Mouse (Mus musculus): ENCODE results near the gene Arhgef10l.

DNA sequence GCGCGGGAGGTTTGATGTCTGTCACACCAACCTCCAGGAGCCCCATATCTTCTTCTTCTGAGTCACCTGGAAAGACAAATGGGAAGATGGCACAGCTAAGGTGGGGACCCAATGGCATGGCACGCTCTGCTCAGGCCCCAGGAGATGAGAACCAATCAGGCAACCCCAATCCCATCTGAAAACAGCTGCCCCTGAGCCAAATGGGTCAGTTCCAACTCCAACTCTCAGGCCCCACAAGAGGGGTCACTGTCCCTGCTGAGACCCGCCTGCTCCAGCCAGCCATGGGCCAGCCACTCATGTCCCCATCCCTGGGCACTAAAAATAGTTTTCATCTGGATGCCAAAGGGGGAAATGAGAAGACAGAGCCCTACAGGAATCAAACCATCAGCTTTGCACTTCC lies 84.9 kb downstream of the Arhgef10l start:
- no peak for TF ChIP-seq CTCF (IDR thresholded peaks at IDR 0.05; ENCODE audit: insufficient read depth, low read length)
- no peak for TF ChIP-seq POLR2A (IDR thresholded peaks at IDR 0.05; ENCODE audit: borderline replicate concordance, extremely low read depth, low read depth, low read length)

Data from lung, adult 2 months (tissue).